Mouse (Mus musculus) lung, adult 2 months (tissue): ENCODE data around the gene Reg1.

Source experiments
- CTCF ChIP-seq: fragments of 200-500 bp; IDR thresholded peaks from 2 replicates; pipeline ENCODE4 v1.5.1; 2011; ENCODE audit warnings: mild to moderate bottlenecking, low read length, control low read depth; ENCODE audit not compliant: insufficient read depth
- POLR2A ChIP-seq: fragments of 200-500 bp; IDR thresholded peaks from 2 replicates; pipeline ENCODE4 v1.6.1; 2011; ENCODE audit warnings: low read depth, mild to moderate bottlenecking, control low read depth, low read length, borderline replicate concordance; ENCODE audit errors: extremely low read depth

GRCm38 (mm10) chr6:78425497-78425896 is 3.0 kb downstream of the Reg1 start:
- TF ChIP-seq CTCF: no peak
- TF ChIP-seq POLR2A: no peak
